Mouse (Mus musculus) embryo, embryonic 10 days (tissue): ENCODE data around the gene Il3.
"Not testable (repeated sequence)": the region's sequence is repeated elsewhere in the genome, so short reads cannot be mapped to it uniquely, and the experiment has no call there.

ENCODE experiments used
- DNase-seq: peaks from one replicate; pipeline ENCODE4 v3.0.0-alpha.2; 2015; ENCODE audit warnings: low spot score

Gene Il3

GRCm38 (mm10) chr11:54267177-54267576, at the start of gene Il3:
Il3 (minus strand) TSS chr11:54267277.
- DNase-seq, result no peak

- DNase-seq, result no peak
Observed at GRCm38 (mm10) chr11:54315336-54315735, 48.3 kb upstream of the Il3 start.

GRCm38 (mm10) chr11:54314740-54315139, 47.7 kb upstream of the Il3 start:
- peak; percentile 14 for DNase-seq

GRCm38 (mm10) chr11:54313391-54314360, 46.6 kb upstream of the Il3 start:
- DNase-seq, result no peak

GRCm38 (mm10) chr11:54312603-54313002, 45.5 kb upstream of the Il3 start:
- no peak for DNase-seq

GRCm38 (mm10) chr11:54312021-54312420, 44.9 kb upstream of the Il3 start:
- DNase-seq, result peak; percentile 76

GRCm38 (mm10) chr11:54310588-54310987, 43.5 kb upstream of the Il3 start:
- DNase-seq, result no peak

GRCm38 (mm10) chr11:54307139-54307816, 40.2 kb upstream of the Il3 start:
- peak; percentile 62 for DNase-seq

- no peak for DNase-seq
Observed at GRCm38 (mm10) chr11:54305331-54305730, 38.3 kb upstream of the Il3 start.

GRCm38 (mm10) chr11:54304471-54304873, 37.4 kb upstream of the Il3 start:
- peak; percentile 16 for DNase-seq

- peak; percentile 77 for DNase-seq
Observed at GRCm38 (mm10) chr11:54303728-54304470, 36.8 kb upstream of the Il3 start, which contains the start of gene Acsl6. Acsl6 (plus strand) TSS chr11:54303798.

GRCm38 (mm10) chr11:54303076-54303727, 36.1 kb upstream of the Il3 start:
- DNase-seq, result peak; percentile 87

GRCm38 (mm10) chr11:54302606-54303005, 35.5 kb upstream of the Il3 start:
- no peak for DNase-seq

GRCm38 (mm10) chr11:54301994-54302393, 34.9 kb upstream of the Il3 start:
- no peak for DNase-seq

GRCm38 (mm10) chr11:54298777-54299176, 31.7 kb upstream of the Il3 start:
- DNase-seq, result no peak

- DNase-seq, result not testable (repeated sequence)
Observed at GRCm38 (mm10) chr11:54297471-54297870, 30.4 kb upstream of the Il3 start.

GRCm38 (mm10) chr11:54296734-54297133, 29.7 kb upstream of the Il3 start:
- no peak for DNase-seq

GRCm38 (mm10) chr11:54295971-54296370, 28.9 kb upstream of the Il3 start:
- no peak for DNase-seq

GRCm38 (mm10) chr11:54293980-54294807, 27.1 kb upstream of the Il3 start:
- DNase-seq, result no peak

GRCm38 (mm10) chr11:54292163-54292562, 25.1 kb upstream of the Il3 start:
- DNase-seq, result no peak
